Mouse (Mus musculus) lung, postnatal 14 days (tissue): ENCODE data around the gene Klri2.
"Not testable (repeated sequence)": the region's sequence is repeated elsewhere in the genome, so short reads cannot be mapped to it uniquely, and the experiment has no call there.

ENCODE experiments used
- DNase-seq: peaks from one replicate; pipeline ENCODE4 v3.0.0; 2021

Klri2 gene

DNA sequence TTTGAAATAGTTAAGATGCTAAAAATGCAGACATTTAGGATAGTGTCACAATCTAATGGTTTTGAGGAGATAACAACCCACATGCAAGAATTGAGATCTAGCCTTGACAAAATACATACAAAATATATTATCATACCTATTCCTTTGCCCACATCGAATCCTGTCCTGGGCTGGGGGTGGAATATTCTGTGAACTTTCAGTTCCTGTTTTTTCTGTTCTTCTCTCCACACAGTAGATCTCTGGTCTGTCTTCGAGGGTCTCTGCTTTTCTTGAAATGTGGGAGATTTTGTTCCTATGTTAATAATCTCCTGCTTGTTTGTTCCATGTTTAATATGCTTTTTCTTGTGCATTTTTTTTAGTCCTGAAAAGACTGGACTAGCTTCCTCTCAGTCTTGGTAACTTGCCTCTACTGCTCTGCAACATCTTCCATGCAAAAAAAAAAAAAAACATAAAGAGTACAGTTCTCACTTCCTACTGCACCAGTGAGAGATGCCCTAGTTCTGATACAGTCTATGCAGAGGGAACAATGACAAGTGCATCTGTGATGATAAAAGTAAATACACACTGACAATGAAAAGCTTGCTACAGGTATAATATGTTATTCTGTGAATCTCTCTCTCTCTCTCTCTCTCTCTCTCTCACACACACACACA, at the start of gene Klri2:
Klri2 (minus strand) TSS at position 416 of the 653 bp plus-strand sequence.
- DNase-seq: no peak

DNA sequence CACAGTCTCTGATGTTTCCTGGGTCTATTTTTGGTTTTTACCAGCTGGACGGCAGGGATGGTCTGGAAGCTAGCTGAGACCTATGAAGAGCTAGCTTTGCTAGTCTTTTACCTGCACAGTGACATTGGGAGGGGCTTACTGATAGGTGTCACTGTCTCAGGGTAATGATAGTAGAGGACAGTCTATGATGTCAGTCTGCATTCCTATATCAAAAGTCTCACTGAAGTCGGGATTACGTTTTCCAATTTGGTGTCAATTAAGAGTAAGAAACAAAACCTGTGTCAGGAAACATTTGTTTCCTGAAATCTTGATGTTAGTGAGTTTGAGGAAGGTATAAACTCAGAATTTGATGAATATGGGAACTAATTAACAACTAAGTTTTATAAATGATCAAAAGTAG, 43.9 kb upstream of the Klri2 start, which contains the start of gene Gm156:
Gm156 (minus strand) TSS at position 101 of the 400 bp plus-strand sequence.
- not testable (repeated sequence) for DNase-seq

DNA sequence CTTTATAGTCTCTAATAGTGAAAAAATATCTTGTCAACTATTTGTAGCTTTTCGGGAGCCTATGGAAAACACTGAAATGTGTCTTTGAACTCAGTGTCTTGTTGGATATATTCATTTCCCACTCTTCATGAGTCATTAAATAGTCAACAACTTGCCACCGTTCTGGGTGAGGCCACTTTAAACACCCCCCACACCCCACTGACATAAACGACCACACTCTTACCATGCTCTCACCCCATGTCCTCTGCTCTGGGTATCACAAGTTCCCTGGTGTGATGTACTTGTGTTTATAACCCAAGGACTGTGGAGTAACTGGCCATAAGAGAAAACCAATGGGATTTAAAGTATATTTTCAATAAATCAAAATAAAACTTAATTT, 7.4 kb upstream of the Klri2 start:
- no peak for DNase-seq

DNA sequence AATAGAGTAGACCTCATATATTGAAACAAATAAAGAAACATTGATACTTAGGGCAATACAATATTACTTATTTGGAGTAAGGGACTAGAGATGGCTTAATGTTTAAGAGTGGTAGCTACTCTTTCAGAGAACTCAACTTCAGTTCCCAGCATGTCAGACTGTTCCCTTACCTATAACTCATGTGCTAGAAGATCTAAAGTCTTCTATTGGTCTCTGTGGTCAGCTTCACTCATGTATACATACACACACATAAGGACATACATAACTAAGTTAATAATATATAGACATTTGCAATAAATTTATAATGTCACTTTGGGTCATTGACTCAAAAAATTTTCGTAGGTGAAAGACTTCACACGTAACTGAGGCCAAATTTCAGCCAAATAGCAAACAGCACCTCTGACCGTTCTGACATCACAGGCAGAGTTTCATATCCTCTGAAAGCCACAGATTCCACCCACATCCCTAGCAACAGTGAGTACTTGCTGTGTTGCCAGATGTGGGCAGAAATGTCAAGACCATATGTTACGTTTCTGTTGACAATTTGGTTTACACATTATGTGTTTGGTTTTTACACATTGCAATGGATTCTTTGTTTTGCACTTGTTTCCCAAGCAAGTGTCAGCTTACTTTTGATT, 6.9 kb upstream of the Klri2 start:
- DNase-seq: no peak

GRCm38 (mm10) chr6:129746151-129746550, 5.9 kb upstream of the Klri2 start:
- no peak for DNase-seq

DNA sequence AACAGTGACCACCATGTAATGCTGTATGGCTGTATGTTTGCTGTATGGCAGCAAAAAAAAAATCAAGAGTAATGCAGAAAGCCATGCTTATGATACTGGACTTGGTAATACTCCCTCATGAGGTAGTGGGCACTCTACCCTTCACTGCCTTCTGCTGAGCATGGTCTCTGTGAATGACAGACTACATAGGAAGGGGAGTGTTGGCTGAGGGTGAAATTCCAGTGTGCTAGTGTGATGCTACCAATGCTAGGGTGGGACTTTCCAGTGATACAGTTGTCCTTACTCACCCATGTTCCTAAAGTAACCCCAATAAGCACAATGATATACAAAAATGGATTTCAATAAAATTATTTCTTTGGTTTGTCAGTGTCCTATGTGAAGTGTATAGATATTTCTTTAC, 3.9 kb downstream of the Klri2 start:
- DNase-seq: no peak

GRCm38 (mm10) chr6:129727237-129727636, 13.0 kb downstream of the Klri2 start:
- DNase-seq: no peak

GRCm38 (mm10) chr6:129721390-129721789, 18.9 kb downstream of the Klri2 start:
- no peak for DNase-seq

DNA sequence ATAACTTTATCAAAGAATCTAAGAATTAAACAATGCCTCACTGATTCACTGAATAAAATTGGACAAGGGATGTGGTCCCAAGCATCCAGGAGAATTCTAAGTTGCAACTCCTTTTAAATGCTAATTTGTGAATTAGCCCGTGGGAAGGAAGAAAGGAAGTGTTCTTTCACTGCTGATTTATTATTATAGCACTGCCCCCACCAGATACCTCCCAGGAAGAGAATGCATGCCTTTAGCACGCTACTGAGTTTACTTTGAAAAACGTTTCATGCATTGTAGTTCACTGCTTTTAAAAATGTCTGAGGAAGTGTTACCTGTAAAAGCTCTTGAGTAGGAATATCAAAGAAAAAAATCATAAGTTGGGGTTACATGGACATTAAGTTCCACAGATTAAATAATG, 19.8 kb downstream of the Klri2 start:
- DNase-seq: no peak

DNA sequence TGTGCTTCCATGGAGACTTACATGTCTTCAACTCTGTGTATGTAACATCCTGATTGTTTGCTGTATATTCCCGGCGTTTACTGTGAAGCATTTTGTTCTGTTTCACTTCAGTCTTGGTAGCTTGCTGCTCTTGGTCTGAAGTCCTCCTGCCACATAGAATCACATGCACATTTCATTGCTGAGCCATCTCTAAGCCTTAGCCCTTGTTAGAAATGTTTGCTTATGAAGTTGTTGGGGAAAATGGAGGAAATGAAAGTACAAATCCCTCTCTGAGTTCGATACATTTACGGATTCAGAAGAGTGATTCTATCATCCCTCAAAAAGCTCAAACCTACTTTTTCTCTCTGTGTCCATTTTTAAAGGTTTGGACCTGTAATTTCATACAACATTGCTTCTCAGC, 23.3 kb downstream of the Klri2 start, which contains the start of gene Klri1:
Klri1 (minus strand) TSS at position 101 of the 400 bp plus-strand sequence.
- no peak for DNase-seq

DNA sequence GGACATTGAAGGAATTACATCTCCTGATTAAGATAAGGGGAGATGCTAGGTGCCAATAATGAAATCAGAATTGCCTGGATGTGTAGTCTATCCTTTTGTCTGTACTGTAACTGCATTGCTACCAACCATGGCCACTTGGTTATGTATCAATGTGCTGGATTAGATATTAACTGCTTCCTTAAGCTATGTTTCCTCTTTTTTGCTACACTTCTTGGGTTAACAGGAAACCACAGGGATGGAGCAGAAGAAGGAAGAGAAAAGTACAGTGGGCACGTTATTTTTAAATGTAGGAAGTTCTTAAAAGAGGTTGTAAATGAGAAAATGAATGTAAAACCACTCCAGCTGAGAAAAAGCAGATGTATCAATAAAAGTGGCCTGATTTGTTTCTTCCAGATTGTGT, 26.7 kb downstream of the Klri2 start:
- no peak for DNase-seq

DNA sequence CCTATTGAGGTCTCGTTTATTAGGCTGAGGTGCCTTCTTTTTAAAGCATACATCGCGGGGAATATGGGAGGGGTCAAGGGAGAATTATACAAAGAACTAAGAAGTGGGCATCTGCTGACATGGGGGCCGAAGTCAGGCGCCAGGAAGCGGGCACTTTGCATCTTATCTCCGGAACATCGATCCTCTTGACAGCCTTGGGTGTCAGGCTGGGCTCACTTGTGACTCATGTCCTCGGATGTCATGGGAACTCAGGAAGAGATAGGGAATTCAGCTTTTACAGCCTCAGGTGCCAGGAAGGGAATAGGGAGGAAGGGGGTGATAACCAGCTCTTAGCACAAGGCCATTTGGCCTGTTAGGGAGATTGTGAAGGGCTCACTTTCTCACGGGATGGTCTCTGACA, 48.8 kb downstream of the Klri2 start:
- DNase-seq: not testable (repeated sequence)

- no peak for DNase-seq
Measured at GRCm38 (mm10) chr6:129680379-129680778, 59.9 kb downstream of the Klri2 start.
